In the genomic region with DNA sequence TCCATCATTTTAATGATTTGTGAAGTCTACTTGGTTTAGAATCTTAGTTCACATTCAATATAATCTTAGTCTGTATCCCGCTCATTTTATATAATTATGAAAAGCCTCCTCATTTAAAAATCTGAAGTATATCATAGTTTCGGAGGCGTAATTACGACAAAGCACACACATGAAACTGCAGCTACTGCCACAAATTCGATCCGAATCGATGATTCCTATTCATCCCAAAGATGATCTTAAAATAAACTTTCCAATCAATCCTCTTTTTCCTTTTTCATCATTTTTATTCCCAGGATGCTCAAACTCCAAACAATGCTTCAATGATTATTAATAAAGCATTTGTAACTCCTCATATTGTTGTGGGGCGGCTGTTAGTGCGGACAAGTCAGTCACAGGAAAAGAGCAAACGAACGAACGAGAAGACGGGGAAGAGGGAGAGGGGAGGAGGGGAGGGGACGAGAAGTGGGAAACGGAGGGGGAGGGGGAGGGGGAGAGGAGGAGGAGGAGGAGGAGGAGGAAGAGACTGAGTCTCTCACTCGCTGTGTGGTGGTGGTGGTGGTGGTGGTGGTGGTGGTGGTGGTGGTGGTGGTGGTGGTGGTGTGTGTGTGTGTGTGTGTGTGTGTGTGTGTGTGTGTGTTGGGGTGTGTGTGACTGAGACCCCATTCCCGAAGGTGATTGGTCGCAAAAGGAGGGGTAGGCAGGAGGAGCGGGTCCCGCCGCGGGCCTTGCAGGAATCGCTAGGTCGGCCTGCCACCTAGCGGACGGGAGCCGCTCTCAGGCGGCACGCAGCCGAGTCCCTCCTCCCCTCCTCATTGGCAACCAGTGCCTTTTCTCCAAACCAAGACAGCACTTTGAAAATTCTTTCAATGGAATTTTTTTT, we compare ENCODE assay signal across 8 mouse cellular contexts. TPM values are rescaled to one million over a fixed set of nuclear protein-coding genes. Genes with fewer than 3 reads are reported as not detected.
A peak's percentile ranks its signal among the peaks of the same experiment; 100 is the strongest.
DNase-seq lines count a peak whose midpoint lies in the region; ATAC-seq and TF ChIP-seq lines count a peak whose summit lies in the region.

No protein-coding gene starts in this region.

- no peaks in the 10 kb centered on the region for H3K9me3 ChIP-seq in hindbrain, embryonic 10.5 days
- H3K9me3 ChIP-seq in lung, postnatal 0 days (ENCODE audit: low read length): no peaks in the 10 kb centered on the region

- peak; percentile 80 for DNase-seq in MEL-GATA-1-ER (ENCODE audit: extremely low read depth, low read depth)
- peak; percentile 92 for DNase-seq in cerebellum, adult 8-10 months
- peak; percentile 88 to 93 for DNase-seq in frontal cortex, adult 2 months (ENCODE audit: extremely low spot score in 1 of 2, low spot score in 1 of 2)
- DNase-seq in hindbrain, embryonic 10.5 days (ENCODE audit: low spot score): peak; percentile 93
- peak; percentile 93 to 96 for DNase-seq in layer of hippocampus, postnatal 10 days (ENCODE audit: low spot score in 2 of 2)
- peak; percentile 90 for DNase-seq in lung, postnatal 0 days (ENCODE audit: low spot score)
- DNase-seq in retina, postnatal 1 day: peak; percentile 95
- peak; percentile 84 for DNase-seq in urinary bladder, postnatal 4 days (ENCODE audit: low spot score in 2 of 2)

- H3K36me3 ChIP-seq in hindbrain, embryonic 10.5 days: peaks cover 8% of the 10 kb centered on the region
- H3K36me3 ChIP-seq in lung, postnatal 0 days (ENCODE audit: insufficient read depth, low read length): no peaks in the 10 kb centered on the region

- H3K4me1 ChIP-seq in hindbrain, embryonic 10.5 days (replicated peaks): peaks cover 30% of the 10 kb centered on the region
- no peaks in the 10 kb centered on the region for H3K4me1 ChIP-seq in lung, postnatal 0 days (ENCODE audit: insufficient read depth, low read depth, low read length)

- peak overlapping the region; percentile 97 for H3K4me3 ChIP-seq in hindbrain, embryonic 10.5 days
- H3K4me3 ChIP-seq in lung, postnatal 0 days (ENCODE audit: low read depth, low read length): peak overlapping the region; percentile 66

- peak overlapping the region; percentile 85 for H3K4me2 ChIP-seq in lung, postnatal 0 days (replicated peaks; ENCODE audit: low read depth, low read length)

- H3K9ac ChIP-seq in lung, postnatal 0 days (replicated peaks; ENCODE audit: low read depth): no peak overlapping the region

- H3K27ac ChIP-seq in hindbrain, embryonic 10.5 days: peak overlapping the region; percentile 100
- H3K27ac ChIP-seq in lung, postnatal 0 days (ENCODE audit: low read length): no peak overlapping the region

- H3K27me3 ChIP-seq in hindbrain, embryonic 10.5 days (ENCODE audit: insufficient read depth, poor library complexity, severe bottlenecking): 0 out of 2 replicates have a peak, but pooled peaks cover 7% of the 10 kb centered on the region
- H3K27me3 ChIP-seq in lung, postnatal 0 days (replicated peaks; ENCODE audit: insufficient read depth, low read length): peaks cover 16% of the 10 kb centered on the region; the same call in 1 of the 2 replicates

- ATAC-seq in lung, postnatal 0 days: peak; percentile 68

- TF ChIP-seq CTCF in lung, postnatal 0 days (IDR thresholded peaks at IDR 0.05): peak; percentile 83

- TF ChIP-seq EP300 in lung, postnatal 0 days (IDR thresholded peaks at IDR 0.05): no peak

- WGBS in hindbrain, embryonic 10.5 days: under 1% methylated on average over 30 of the region's 30 CpGs
- 1% methylated on average over 26 of the region's 30 CpGs for WGBS in lung, postnatal 0 days

RNA-seq across cellular contexts. Expression of a gene that starts 1.7 kb away (rescaled TPM):
- polyA plus RNA-seq in frontal cortex, adult 2 months (2012; rRNA removed): 115 and 123 TPM in 2 replicates
- polyA plus RNA-seq in hindbrain, embryonic 10.5 days (2016; fragmentation: Nextera tagmentation; extraction: Ambion mirVana): 69.0 and 74.0 TPM in 2 replicates
- 100 to 1,000 TPM; 108 to 121 TPM for total RNA-seq in layer of hippocampus, postnatal 10 days (2021)
- 3.6 and 4.0 TPM in 2 replicates for polyA plus RNA-seq in lung, postnatal 0 days (2015; fragmentation: Nextera tagmentation; extraction: Ambion mirVana)

Comparison
In these comparisons a context has a peak if more than half of its experiments do, and no peak if none do; other contexts are left out.
1. RNA of a gene that starts 1.7 kb away (polyA plus RNA-seq): 115 to 123 TPM in frontal cortex, adult 2 months and 69.0 to 74.0 TPM in hindbrain, embryonic 10.5 days; 3.6 to 4.0 TPM in lung, postnatal 0 days; every median in the first group is over 10 times any median in the second.
2. Peak in every context shown above with its lines, with median percentiles within 50 percentile points of each other: DNase-seq.